Mouse (Mus musculus) gastrocnemius, postnatal 25 days (tissue): ENCODE data around the gene Eif4h. TPM values are rescaled to one million over a fixed set of nuclear protein-coding genes. Genes with fewer than 3 reads are reported as not detected.
"Not testable (repeated sequence)": the region's sequence is repeated elsewhere in the genome, so short reads cannot be mapped to it uniquely, and the experiment has no call there.

Source experiments
- DNase-seq: peaks from one replicate; pipeline ENCODE4 v3.0.0; 2022
- total RNA-seq, 2 experiments: library from RNA; stranded (reverse); gene quantifications; 1 replicate in 1 of 2; 2 replicates in 1 of 2; pipeline ENCODE4 v1.2.3; 2021

Gene Eif4h
- total RNA-seq, 2 experiments from 2014 or later, result 85.7 to 97.7 TPM

- no peak for DNase-seq
These were observed 11.6 kb upstream of the Eif4h start for GRCm38 (mm10) chr5:134650926-134651325.

- not testable (repeated sequence) for DNase-seq
These were observed 9.7 kb upstream of the Eif4h start for GRCm38 (mm10) chr5:134648976-134649375.

- no peak for DNase-seq
These were observed 8.1 kb upstream of the Eif4h start for GRCm38 (mm10) chr5:134647394-134647793.

- no peak for DNase-seq
These were observed 7.2 kb upstream of the Eif4h start for GRCm38 (mm10) chr5:134646461-134646860.

- DNase-seq, result no peak
These were observed 5.4 kb upstream of the Eif4h start for GRCm38 (mm10) chr5:134644643-134645118.

- DNase-seq, result no peak
These were observed 4.8 kb upstream of the Eif4h start for GRCm38 (mm10) chr5:134644121-134644520.

GRCm38 (mm10) chr5:134640371-134640770 lies 1.1 kb upstream of the Eif4h start:
- no peak for DNase-seq

- DNase-seq, result no peak
These were observed 625 bp downstream of the Eif4h start for GRCm38 (mm10) chr5:134638461-134639268.

- no peak for DNase-seq
These were observed 1.4 kb downstream of the Eif4h start for GRCm38 (mm10) chr5:134637820-134638367.

- DNase-seq, result no peak
These were observed 6.4 kb downstream of the Eif4h start for GRCm38 (mm10) chr5:134632841-134633240.

GRCm38 (mm10) chr5:134630835-134631234 lies 8.5 kb downstream of the Eif4h start:
- no peak for DNase-seq

GRCm38 (mm10) chr5:134629508-134629907 lies 9.8 kb downstream of the Eif4h start:
- no peak for DNase-seq

GRCm38 (mm10) chr5:134622069-134622468 lies 17.2 kb downstream of the Eif4h start:
- DNase-seq, result no peak

- DNase-seq, result no peak
These were observed 18.1 kb downstream of the Eif4h start for GRCm38 (mm10) chr5:134621099-134621640.

- no peak for DNase-seq
These were observed 18.8 kb downstream of the Eif4h start for GRCm38 (mm10) chr5:134620457-134620856.

- peak; percentile 52 for DNase-seq
These were observed 22.2 kb downstream of the Eif4h start for GRCm38 (mm10) chr5:134617071-134617470.

GRCm38 (mm10) chr5:134615780-134616179 lies 23.5 kb downstream of the Eif4h start:
- DNase-seq, result no peak

- no peak for DNase-seq
These were observed 23.9 kb downstream of the Eif4h start for GRCm38 (mm10) chr5:134615380-134615779.

GRCm38 (mm10) chr5:134614802-134615201 lies 24.5 kb downstream of the Eif4h start, which contains the start of gene Lat2:
Gene Lat2 (minus strand): TSS chr5:134615025.
- DNase-seq, result no peak

GRCm38 (mm10) chr5:134614296-134614695 lies 25.0 kb downstream of the Eif4h start:
- DNase-seq, result no peak

GRCm38 (mm10) chr5:134613727-134614126 lies 25.6 kb downstream of the Eif4h start:
- no peak for DNase-seq

GRCm38 (mm10) chr5:134611810-134612521 lies 27.3 kb downstream of the Eif4h start:
- DNase-seq, result no peak
